Mouse (Mus musculus): ENCODE data around the gene Btg2.

DNA sequence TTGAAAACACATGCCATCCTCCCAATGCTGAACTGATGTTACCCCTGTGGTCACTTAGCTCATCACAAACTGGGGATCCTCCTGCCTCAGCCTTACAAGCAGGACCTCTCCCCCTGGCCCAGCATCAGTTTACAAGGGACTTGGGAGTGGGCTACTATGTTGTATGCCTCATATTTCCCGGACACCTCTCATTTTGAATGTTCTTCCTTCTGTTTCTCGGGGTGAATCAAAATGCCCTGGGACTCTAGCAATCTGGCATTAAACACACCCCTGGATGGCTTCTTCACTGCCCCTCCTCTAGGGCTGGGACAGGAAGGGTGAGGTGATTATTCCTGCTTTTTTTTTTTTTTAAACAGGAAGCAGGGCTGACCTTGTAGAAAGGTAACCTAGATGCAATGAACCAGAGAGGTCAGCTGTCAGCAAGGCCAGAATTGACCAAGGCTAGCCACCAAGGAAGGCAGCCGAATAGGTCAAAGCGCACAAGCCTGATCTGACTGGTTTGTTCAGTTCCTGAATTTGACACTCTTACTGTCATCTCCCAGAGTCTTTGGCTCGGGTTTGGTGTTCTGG lies 2.0 kb upstream of the Btg2 start:
- TF ChIP-seq MAX (IDR thresholded peaks at IDR 0.05; ENCODE audit: low read length): no peak
- TF ChIP-seq ZNF384 (IDR thresholded peaks at IDR 0.05; ENCODE audit: low read depth, low read length): no peak
- no peak for TF ChIP-seq CTCF (conservative IDR thresholded peaks at IDR 0.05 in 1 of 2, IDR thresholded peaks at IDR 0.05 in 1 of 2; ENCODE audit: low read depth in 2 of 2, low read length in 2 of 2)
- no peak for TF ChIP-seq POLR2AphosphoS2 (IDR thresholded peaks at IDR 0.05; ENCODE audit: low read depth, low read length)
- no peak for TF ChIP-seq TCF12 (IDR thresholded peaks at IDR 0.05; ENCODE audit: low read depth, low read length)
- no peak for TF ChIP-seq NELFE (IDR thresholded peaks at IDR 0.05; ENCODE audit: low read depth, low read length)
- TF ChIP-seq POLR2A (IDR thresholded peaks at IDR 0.05; ENCODE audit: low read depth, low read length): no peak
- TF ChIP-seq E2F4 (IDR thresholded peaks at IDR 0.05; ENCODE audit: insufficient replicate concordance, low read depth, low read length): no peak
- no peak for TF ChIP-seq JUND (conservative IDR thresholded peaks at IDR 0.05; ENCODE audit: low read depth, low read length)
- TF ChIP-seq MAFK (IDR thresholded peaks at IDR 0.05; ENCODE audit: insufficient replicate concordance, low read length): no peak
- no peak for TF ChIP-seq EP300 (IDR thresholded peaks at IDR 0.05; ENCODE audit: low read length)
- TF ChIP-seq UBTF (IDR thresholded peaks at IDR 0.05; ENCODE audit: low read depth, low read length): no peak
- TF ChIP-seq SIN3A (IDR thresholded peaks at IDR 0.05; ENCODE audit: low read length): no peak
- TF ChIP-seq ZKSCAN1 (IDR thresholded peaks at IDR 0.05; ENCODE audit: borderline replicate concordance, low read depth, low read length): no peak

Data from CH12.LX (cell line).